Mouse (Mus musculus) ovary, postnatal 10 days (tissue): ENCODE measurements at regions not wholly inside any gene's neighbourhood (a gene's known extent, or its start where the extent isn't known, plus 50 kb on each side); places are given as distances from the start of the nearest gene placed in this dataset.

ENCODE experiments used
- DNase-seq: peaks from one replicate; pipeline ENCODE4 v3.0.0; 2022; ENCODE audit warnings: low spot score

GRCm38 (mm10) chr5:119575124-119575523 lies 95.3 kb upstream of the Tbx3 start:
- DNase-seq, result no peak

- no peak for DNase-seq
Measured at GRCm38 (mm10) chr5:119579288-119579687, 91.2 kb upstream of the Tbx3 start.

- no peak for DNase-seq
Measured at GRCm38 (mm10) chr5:119579806-119580205, 90.7 kb upstream of the Tbx3 start.

- no peak for DNase-seq
Measured at GRCm38 (mm10) chr5:119580395-119580794, 90.1 kb upstream of the Tbx3 start.

- no peak for DNase-seq
Measured at GRCm38 (mm10) chr5:119580798-119581197, 89.7 kb upstream of the Tbx3 start.

- no peak for DNase-seq
Measured at GRCm38 (mm10) chr5:119584389-119584788, 86.1 kb upstream of the Tbx3 start.

- no peak for DNase-seq
Measured at GRCm38 (mm10) chr5:119584914-119585313, 85.6 kb upstream of the Tbx3 start.

GRCm38 (mm10) chr5:119586391-119587058 lies 83.9 kb upstream of the Tbx3 start:
- no peak for DNase-seq

GRCm38 (mm10) chr5:119587239-119587811 lies 83.1 kb upstream of the Tbx3 start:
- DNase-seq, result no peak

- DNase-seq, result no peak
Measured at GRCm38 (mm10) chr5:119588340-119589272, 81.9 kb upstream of the Tbx3 start.

GRCm38 (mm10) chr5:119591271-119591670 lies 79.2 kb upstream of the Tbx3 start:
- no peak for DNase-seq

GRCm38 (mm10) chr5:119592891-119593290 lies 77.6 kb upstream of the Tbx3 start:
- no peak for DNase-seq

GRCm38 (mm10) chr5:119594541-119594940 lies 75.9 kb upstream of the Tbx3 start:
- DNase-seq, result no peak

- no peak for DNase-seq
Measured at GRCm38 (mm10) chr5:119596295-119596993, 74.0 kb upstream of the Tbx3 start.

- no peak for DNase-seq
Measured at GRCm38 (mm10) chr5:119596994-119597391, 73.5 kb upstream of the Tbx3 start.

GRCm38 (mm10) chr5:119597530-119597929 lies 72.9 kb upstream of the Tbx3 start:
- no peak for DNase-seq

- no peak for DNase-seq
Measured at GRCm38 (mm10) chr5:119598166-119598565, 72.3 kb upstream of the Tbx3 start.

- no peak for DNase-seq
Measured at GRCm38 (mm10) chr5:119601390-119601789, 69.1 kb upstream of the Tbx3 start.

- no peak for DNase-seq
Measured at GRCm38 (mm10) chr5:119602001-119602400, 68.5 kb upstream of the Tbx3 start.

GRCm38 (mm10) chr5:119605444-119605843 lies 65.0 kb upstream of the Tbx3 start:
- DNase-seq, result no peak

GRCm38 (mm10) chr5:119613413-119613812 lies 57.1 kb upstream of the Tbx3 start:
- DNase-seq, result no peak
